Mouse (Mus musculus) layer of hippocampus, postnatal 14 days (tissue): ENCODE results near the gene Abtb2. TPM values are rescaled to one million over a fixed set of nuclear protein-coding genes. Genes with fewer than 3 reads are reported as not detected.
A peak's percentile ranks its signal among the peaks of the same experiment; 100 is the strongest.

Experiments
- DNase-seq, 2 experiments: peaks; one replicate each; pipeline ENCODE4 v3.0.0; 2021 to 2022; ENCODE audit warnings: low spot score in 2 of 2, mixed read lengths in 1 of 2
- total RNA-seq, 2 experiments: library from RNA; stranded (reverse); gene quantifications; 2 replicates each; pipeline ENCODE4 v1.2.3; 2021

Gene Abtb2
- total RNA-seq, 2 experiments from 2014 or later: 16.3 to 18.5 TPM

DNA sequence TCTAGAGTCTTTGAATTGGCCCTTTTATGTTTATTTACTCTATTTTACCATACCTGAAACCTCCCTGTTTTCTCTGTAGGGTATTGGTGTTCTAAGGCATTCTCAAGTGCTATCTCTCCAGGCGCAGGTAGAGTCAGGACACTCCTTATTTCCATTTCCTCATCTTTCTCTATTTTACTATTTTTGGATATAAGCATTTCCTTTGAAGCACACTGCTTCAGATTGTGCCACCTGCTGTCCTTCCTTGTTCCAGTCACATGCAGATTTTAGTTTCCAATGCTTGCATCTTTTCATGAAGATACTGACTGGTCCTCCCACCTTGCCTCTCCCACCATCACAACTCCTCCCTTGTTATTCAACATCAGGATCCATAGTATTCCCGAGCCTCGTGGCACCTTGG, 47.8 kb downstream of the Abtb2 start:
- no peak for DNase-seq

DNA sequence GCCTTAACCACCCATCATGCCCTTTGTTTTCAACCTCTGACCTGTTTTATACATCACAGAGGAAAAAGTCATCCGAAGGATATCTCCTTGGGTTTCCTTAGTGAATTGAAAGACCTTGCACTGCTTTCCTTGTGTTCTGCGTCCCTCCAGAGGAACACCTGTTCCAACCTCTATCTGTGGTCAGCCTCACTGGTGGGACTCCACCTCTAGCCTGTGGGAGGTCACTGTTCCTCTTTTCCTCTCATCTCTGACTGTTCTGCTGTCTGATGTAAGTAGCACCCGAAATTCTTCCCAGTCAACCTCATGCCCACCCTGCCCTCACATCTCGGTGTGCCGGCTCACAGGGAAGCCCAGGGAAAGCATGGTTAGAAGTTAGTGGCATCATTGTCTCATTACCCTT, 48.9 kb downstream of the Abtb2 start:
- no peak for DNase-seq

DNA sequence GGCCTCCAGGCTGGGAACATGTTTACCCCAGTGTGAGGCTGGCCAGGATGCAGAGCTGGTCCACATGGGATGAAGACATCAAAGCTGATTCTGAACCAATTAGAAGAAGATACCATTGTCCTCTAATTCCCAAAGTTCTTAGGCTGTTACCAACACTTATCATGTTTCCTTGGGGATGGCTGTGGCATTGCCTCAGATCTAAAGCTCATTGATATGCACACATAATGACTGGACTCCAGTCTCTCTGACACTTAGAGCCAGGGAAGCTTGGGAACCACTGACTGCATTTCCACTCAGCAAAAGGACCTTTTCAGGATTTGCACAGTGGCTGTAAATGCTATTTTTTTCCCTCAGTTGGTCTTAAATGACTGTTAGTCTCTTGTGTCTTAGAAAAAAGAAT, 52.3 kb downstream of the Abtb2 start:
- no peak for DNase-seq

DNA sequence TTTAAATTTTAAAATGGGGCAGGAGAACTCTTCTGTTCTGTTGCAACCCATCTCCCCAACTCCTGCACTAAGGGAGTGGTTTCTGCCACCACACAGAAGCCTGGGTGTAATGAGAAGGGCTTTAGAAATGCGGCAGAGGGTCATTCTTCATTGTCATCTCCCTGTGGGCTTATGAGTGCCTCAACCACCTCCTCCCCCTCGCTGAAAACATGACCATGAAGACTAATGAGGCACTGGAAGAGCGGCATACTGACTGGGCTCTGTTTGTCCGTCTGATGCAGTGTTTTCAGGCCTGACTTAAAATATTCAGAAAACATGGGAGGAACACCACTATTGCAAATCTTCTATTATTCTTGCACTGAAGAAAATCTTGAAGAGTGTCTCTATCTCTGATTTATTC, 56.8 kb downstream of the Abtb2 start:
- no peak for DNase-seq

DNA sequence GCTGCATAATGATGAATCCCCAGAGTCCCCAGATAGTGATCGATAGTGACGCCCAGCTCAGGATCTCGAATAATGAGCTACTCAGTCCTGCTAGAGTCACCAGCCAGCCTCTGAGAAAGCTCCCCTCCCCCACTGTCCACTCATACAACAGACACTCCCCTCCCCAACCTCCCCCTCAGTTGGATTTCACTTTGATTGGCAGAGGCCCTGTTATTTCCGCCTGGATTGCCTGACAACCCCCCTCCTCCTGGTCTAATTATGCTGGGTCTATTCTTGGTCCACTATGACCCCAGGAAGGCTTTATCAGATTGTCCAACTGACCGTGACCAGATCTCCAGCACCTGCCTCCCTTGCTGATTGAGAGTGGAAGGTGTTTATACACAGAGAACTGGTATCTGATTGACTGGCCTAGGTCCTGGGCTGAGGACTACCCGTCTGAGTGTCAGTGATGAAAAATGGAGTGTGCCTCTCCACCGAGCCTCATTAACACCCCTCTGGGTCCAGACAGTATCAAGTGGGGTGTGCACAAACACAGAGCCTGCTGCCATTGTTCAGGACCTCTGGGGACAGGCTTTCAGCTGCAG, 59.3 kb downstream of the Abtb2 start:
- DNase-seq: no peak

DNA sequence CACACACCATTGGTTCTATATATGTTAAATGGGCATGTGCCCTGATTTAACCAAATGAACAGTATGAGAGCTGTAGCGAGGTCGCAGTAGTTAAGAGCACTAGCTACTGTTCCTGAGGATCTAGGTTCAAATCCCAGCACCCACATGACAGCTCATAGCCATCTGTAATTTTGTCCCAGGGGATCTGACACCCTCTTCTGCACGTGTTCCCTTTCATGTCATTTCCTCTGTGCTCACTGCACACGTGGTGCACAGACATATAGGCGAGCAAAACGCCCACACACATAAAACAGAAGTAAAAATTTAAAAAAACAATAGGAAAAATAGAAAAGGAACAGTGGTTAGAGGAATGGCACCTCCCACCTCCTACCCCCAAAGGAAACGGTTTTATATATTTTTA, 61.0 kb downstream of the Abtb2 start:
- no peak for DNase-seq

DNA sequence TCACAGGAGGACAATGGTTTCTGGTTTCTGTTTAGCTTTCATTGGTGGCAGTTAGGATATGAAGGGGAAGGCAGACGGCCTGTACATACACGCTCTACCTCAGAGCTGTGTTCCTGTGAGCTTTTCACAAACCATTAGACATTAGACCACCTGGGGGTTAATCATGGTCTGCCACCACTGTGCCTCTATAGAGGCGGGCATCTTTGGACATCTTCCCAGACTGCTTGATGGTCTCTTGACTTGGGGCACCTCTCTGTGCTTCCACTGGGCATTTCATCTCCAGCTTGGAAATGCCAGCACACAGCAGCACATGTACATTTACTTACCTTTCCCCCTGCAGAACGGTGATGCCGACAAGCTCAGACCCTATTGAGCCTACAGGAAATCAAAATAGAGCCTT, 63.8 kb downstream of the Abtb2 start:
- DNase-seq: no peak

DNA sequence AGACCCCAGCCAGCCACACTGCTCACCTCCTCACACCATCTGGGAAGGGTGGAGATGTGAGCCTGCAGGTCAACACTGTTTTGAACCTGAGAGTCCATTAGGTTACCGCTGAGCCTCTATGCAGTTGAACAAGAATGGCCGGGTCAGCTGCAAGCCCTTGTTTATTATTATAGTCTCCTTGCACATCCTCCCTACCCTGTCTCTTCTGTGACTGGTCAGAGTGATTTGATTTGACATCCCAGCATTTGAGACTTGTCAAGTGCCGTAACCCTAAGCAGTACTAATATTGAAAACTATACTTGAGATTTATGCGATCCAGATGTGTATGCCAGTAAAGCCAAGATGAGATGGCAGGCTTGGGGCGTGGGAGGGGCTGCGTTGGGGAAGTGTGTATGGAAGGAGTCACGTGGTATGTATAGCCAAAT, 65.2 kb downstream of the Abtb2 start:
- DNase-seq: no peak

DNA sequence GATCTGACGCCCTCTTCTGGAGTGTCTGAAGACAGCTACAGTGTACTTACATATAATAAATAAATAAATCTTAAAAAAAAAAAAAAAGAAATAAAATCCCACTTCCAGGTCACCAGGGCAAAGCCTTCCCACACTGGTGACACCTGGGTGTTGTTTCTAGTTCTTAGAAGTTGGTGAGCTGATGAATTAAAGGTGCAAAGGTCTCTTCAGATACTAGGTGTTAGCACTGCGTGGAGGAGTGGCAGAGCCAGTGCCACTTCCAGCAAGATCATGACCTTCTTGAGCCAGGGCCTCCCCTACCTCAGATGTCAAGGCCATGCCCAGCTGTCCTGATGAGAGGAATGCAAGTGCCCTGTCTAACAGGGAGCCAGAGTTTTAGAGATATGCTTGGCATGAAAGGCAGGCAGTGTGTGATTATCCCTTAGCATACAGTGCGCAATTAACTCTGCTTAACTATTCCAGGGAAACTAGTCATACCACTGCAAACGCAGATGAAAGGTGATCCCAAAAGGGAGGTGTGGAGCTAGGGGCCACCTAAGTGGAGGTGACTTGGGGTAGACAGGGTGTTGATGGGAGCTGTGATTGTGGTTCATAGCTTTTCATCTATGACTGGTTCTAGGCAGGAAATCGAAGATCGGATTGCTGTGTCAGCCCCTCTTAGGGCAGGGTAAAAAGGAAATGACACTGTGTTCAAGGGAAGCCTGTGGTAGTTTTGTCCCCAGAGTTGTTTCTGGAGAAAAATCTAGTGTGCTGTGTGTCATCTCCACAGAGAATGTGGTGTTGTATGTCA, 66.2 kb downstream of the Abtb2 start:
- no peak for DNase-seq

DNA sequence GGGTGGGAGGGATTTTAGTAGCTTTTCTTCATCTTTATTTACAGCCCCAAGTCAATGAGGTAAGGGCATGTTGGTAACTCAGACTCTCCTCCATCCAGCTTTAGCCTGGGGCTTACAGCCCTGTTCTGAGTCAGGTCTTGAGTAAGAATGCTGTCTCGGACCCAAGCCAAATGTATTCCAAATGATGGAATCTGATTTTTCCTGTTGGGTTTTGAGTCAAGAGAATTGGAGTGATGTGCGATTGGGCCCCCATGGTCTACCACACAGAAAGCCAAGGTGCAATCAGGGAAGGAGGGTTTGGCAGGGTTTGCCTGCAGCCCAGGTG, 66.8 kb downstream of the Abtb2 start:
- DNase-seq: no peak

DNA sequence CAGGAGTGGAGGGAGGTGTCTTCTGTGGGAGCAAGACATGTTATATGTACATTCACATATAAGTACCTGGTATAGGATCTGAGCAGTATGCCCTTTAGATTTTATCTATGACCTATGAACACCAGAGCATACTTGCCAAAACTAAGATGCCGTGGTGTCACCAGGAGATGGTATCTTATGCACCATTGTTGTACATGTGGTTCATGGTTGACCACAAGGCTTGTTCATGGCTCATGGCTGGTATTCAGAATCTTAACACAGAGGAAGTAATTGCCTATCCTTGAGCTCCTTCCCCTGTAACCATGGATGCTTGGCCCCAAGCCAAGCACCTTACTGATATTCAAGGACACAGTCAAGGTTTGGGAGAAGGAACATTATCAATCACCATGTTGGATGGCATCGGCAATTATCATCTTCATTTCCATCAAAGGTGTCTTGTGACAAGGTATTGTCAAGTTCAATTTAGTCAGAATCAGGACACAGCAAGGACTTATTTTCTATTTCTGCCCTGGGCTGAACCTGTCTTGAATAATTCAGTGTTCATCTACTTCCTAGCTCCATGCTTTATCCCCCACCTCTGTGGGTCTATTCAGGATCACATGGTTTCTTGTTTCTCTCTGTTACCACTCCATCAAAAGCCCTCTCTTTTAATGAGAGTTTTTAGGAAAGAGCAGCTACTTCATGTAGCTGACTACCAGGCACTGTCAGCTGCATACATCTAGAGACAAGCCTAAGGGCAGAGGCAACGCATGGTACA, 69.8 kb downstream of the Abtb2 start:
- DNase-seq: no peak

DNA sequence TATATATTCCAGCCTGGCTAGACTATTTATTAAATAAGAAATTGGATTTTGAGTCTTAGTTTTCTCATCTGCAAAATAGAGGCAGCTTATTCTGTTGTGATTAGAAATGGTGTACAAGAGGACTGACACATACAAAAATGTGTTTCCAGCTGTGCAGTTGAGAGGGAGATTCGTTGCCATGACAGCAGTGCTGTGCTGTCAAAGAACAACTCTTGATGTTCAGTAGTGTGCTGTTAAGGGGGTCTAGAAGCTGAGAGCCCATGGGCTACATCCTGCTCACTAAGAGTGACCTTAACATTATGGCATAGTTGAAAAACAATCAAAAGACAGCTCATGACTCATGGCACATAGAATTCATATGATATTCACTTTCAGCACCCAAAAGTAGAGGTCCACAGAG, 71.3 kb downstream of the Abtb2 start:
- no peak for DNase-seq

DNA sequence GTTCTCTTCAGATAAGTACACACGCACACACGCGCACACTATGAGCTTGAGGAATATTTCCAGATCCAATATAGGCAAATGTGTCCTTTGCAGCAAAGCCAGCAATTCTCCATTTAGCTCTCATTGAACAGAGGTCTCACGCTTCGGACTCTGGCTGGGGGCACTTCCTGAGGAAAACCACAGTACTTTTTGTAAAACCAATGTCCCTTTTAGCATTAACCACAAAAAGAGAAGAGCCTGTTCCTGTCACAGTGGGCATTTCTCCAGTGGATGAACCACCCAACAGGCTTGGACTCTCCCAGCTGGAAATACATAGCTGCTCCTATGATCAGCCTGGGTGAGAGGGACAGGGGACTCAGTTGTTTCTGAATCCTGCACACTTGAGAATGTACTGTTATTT, 71.8 kb downstream of the Abtb2 start:
- DNase-seq: peak in 1 of 2 experiments; percentile 22

DNA sequence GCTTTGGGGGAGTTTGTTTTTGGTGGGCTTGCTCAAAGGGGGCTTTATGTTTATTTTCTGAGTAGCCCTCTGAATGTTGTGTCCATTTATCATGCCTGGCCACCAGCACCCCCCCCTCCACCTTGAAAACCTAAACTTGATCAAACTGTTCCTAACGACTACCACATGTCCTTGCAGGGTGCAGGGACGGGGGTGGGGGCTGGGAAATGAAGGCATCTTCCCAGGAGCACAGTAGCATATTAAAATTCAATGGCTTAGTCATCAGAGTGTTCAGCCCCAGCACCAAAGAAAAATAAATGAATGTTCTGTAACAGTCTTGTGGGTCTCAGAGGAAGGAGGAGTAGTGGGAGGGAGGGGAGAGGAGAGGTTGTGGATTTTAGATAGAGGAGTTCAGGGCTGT, 73.6 kb downstream of the Abtb2 start:
- DNase-seq: peak in 1 of 2 experiments; percentile 15

DNA sequence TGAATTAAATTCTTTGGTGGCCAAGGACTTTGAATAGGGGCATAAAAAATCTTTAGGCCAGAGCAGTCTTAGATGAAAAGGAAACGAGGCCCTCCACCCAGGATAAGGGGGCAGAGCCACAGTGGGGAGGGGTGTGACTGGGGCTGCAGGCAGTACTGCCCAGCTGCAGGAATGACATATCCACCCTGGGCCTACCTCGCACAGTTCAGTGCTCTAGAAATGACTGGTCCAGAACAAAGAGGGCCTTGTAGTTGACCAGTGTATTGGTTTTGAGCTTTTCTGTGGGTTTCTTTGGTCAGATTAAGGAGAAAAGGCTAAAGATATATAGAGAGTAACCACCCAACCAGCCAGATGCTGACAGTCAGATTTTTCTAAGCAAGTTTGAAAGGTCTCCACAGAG, 74.8 kb downstream of the Abtb2 start:
- DNase-seq: no peak

DNA sequence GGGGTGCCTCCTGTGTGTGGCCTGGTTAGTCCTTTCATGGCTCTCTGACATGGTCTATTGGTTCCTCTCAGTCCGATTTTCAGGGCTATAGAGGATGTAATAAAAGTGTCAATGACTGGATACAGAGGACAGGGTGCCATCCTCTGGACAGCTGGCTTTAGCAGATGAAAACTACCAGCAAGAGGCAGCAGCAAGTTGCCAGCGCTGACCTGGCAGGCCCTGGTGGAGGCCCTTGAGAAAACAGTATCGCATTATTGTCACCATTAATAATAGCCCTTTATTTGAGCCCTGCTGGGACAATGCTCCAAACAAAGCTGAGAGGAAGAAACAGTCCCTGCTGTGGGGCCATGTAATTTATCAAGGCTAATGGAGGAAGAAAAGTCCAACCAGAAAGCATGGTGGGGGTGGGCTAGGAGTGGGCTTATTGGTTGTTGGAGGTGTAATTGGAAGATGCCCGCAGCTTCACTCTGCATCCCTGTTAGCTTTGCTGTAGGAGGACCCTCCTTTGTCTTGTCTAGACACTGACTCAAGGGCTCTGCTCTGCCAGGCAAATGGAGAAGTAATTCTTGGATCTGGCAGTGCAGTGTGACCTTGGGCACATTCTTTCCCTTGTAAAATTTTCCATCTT, 77.6 kb downstream of the Abtb2 start:
- DNase-seq: peak in 1 of 2 experiments; percentile 31

DNA sequence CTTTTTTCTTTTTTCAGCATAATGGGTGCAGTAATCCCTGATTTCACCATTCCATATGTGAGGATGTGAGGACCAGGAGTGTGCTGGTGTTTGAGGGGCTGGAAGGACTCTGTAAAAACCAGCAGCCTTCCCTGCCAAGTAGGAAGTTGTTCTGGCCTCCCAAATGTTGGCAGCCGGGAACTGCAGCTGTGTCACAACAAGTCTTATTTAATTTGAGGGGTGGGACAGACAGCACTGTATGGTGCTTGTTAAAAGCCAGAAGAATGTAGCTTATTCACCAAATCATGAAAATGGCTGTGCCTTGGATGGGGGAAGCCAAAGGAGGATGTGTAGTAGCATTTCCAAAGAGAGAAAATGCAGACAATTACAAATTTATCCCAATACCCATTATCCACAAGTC, 78.3 kb downstream of the Abtb2 start:
- DNase-seq: peak in 1 of 2 experiments; percentile 24

DNA sequence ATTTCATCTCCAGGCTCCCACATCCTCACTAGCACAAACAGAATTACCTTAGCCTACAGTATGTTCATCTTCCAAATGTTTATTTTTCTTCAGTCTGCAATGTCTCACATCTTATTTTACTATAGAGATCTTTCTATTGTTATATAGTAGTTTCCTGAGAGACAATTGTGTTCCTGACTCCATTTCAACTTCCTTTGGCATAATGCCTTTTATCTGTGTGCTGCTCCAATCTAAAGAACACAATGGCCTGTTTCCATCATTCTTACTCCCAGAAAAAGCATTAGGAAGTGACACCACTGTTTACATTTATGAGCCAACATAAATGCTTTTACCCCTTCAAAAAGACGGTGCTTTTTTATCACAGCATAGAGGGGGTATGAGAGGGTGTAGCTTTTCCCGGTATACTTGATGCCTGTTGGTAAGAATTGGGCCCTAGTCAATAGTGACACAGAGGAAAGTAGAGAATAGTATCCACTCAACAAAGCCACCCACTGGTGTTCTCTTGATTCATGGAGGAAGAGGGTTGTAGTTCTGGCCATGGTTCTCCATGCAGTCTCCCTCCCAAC, 84.3 kb downstream of the Abtb2 start:
- no peak for DNase-seq

DNA sequence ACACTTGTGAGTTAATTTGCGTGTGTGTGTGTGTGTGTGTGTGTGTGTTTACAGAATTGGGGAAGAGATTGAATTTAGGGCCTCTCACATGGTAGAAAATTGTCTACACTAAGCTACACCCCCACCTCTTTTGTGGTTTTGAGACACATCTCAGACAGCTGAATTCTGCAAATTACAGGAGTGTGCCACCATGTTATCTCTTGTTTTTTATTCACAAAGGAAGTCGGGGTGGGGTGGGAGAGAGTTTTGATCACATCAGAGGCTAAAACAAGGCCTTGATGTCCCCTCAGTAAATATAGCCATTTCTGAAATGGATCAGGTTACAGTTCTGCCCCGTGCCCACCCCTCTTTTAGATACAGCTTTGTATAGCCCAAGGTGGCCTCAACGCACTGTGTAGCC, 86.0 kb downstream of the Abtb2 start:
- no peak for DNase-seq

DNA sequence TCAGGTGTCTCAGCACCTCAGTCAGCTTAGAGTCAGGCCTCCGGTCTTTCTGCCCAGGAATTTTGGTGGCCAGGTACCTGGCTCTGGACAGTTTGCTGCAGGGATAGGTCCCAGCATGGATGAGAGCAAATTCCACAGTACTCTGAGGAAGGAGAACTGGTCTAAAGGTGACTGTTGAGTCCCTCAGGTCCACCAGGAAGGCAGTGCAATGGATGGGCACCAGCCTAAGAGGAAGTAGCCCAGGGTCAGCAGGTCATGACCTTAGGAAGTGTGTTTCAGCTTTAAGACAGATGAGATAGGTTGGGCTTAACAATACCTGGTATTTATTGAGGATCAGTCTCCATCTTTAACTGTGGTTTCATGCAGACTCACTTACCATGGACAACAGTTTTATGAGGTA, 88.9 kb downstream of the Abtb2 start:
- DNase-seq: no peak

DNA sequence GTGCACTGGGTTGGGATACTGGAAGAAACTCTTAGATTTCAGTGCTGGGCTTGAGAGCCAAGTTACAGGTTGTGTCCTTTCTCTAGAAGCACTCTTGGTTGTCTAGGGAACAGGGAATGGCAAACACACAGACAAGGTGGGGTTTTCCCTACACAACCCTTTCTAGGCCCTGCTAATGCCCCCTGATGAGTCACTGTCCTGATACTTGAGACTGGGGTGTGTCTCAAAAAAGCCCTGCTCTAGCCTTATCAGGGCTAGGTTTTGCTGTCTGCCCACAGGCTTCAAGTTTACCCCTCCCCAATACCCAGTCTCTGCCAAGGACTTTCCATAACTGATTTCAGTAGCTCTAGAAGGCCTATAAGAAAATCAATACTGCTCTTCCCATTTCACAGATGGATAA, 89.9 kb downstream of the Abtb2 start:
- no peak for DNase-seq

DNA sequence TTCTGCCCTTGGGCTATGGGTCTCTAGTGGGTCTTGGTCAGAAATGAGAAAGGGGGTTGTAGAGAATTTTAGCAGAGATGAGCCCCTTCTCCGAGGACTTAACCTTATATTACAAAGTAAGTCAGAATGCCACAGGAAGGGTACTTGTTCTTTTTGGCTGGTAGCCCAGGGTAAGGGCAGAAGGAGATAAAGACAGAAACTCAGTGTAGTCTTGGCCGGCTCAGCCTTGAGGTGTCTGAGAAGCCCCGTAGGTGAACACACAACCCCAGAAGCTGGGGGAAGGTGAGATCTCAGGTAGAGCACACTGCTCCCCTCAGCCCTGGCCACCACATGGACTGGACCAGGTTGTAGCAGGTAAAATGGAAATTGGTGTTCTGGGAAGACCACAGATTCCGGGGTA, 93.1 kb downstream of the Abtb2 start:
- no peak for DNase-seq
